Mouse (Mus musculus): ENCODE measurements around the gene Adprhl1. TPM values are rescaled to one million over a fixed set of nuclear protein-coding genes. Genes with fewer than 3 reads are reported as not detected.

The Adprhl1 gene
- polyA plus RNA-seq, 1 experiment, result 0.11 TPM

GRCm38 (mm10) chr8:13187229-13187628, 66.7 kb downstream of the Adprhl1 start:
- H3K9me3 ChIP-seq, result no peaks in the 10 kb centered on the region
- TF ChIP-seq FLI1 (IDR thresholded peaks at IDR 0.05; ENCODE audit: low read length), result no peak
- TF ChIP-seq GATA1 (IDR thresholded peaks at IDR 0.05; ENCODE audit: borderline replicate concordance, low read length), result no peak
- no peak overlapping the region for H3K4me3 ChIP-seq (replicated peaks)
- H3K27me3 ChIP-seq (replicated peaks), result peaks cover 34% of the 10 kb centered on the region
- H3K4me1 ChIP-seq, result peaks cover 21% of the 10 kb centered on the region
- peaks cover 93% of the 10 kb centered on the region for H3K36me3 ChIP-seq (replicated peaks; ENCODE audit: low read length)

- H3K4me1 ChIP-seq, result peaks cover 21% of the 10 kb centered on the region
- no peak overlapping the region for H3K4me3 ChIP-seq (replicated peaks)
- TF ChIP-seq FLI1 (IDR thresholded peaks at IDR 0.05; ENCODE audit: low read length) (no peak), GATA1 (IDR thresholded peaks at IDR 0.05; ENCODE audit: borderline replicate concordance, low read length) (no peak)
- H3K36me3 ChIP-seq (replicated peaks; ENCODE audit: low read length), result peaks cover 92% of the 10 kb centered on the region
- H3K27me3 ChIP-seq (replicated peaks), result peaks cover 34% of the 10 kb centered on the region
- no peaks in the 10 kb centered on the region for H3K9me3 ChIP-seq
Observed at GRCm38 (mm10) chr8:13186819-13187218, 67.1 kb downstream of the Adprhl1 start.

GRCm38 (mm10) chr8:13181691-13181976, 72.3 kb downstream of the Adprhl1 start:
- Histone ChIP-seq H3K4me3 (replicated peaks) (no peak overlapping the region), H3K27me3 (replicated peaks) (peaks cover 9% of the 10 kb centered on the region), H3K36me3 (replicated peaks; ENCODE audit: low read length) (peaks cover 91% of the 10 kb centered on the region), H3K9me3 (no peaks in the 10 kb centered on the region), H3K4me1 (peaks cover 29% of the 10 kb centered on the region)
- TF ChIP-seq FLI1 (IDR thresholded peaks at IDR 0.05; ENCODE audit: low read length) (no peak), GATA1 (IDR thresholded peaks at IDR 0.05; ENCODE audit: borderline replicate concordance, low read length) (no peak)

- TF ChIP-seq GATA1 (IDR thresholded peaks at IDR 0.05; ENCODE audit: borderline replicate concordance, low read length) (no peak), FLI1 (IDR thresholded peaks at IDR 0.05; ENCODE audit: low read length) (no peak)
- H3K36me3 ChIP-seq (replicated peaks; ENCODE audit: low read length), result peaks cover 91% of the 10 kb centered on the region
Observed at GRCm38 (mm10) chr8:13180911-13181690, 72.9 kb downstream of the Adprhl1 start.

GRCm38 (mm10) chr8:13180408-13180807, 73.6 kb downstream of the Adprhl1 start:
- peaks cover 91% of the 10 kb centered on the region for H3K36me3 ChIP-seq (replicated peaks; ENCODE audit: low read length)

More at GRCm38 (mm10) chr8:13180911-13181690, 72.9 kb downstream of the Adprhl1 start:
- peaks cover 25% of the 10 kb centered on the region for H3K4me1 ChIP-seq
- peaks cover 9% of the 10 kb centered on the region for H3K27me3 ChIP-seq (replicated peaks)
- H3K4me3 ChIP-seq (replicated peaks), result no peak overlapping the region
- H3K9me3 ChIP-seq, result no peaks in the 10 kb centered on the region

GRCm38 (mm10) chr8:13179948-13180347, 74.0 kb downstream of the Adprhl1 start:
- TF ChIP-seq FLI1 (IDR thresholded peaks at IDR 0.05; ENCODE audit: low read length) (no peak), GATA1 (IDR thresholded peaks at IDR 0.05; ENCODE audit: borderline replicate concordance, low read length) (no peak)
- Histone ChIP-seq H3K36me3 (replicated peaks; ENCODE audit: low read length) (peaks cover 91% of the 10 kb centered on the region), H3K4me3 (replicated peaks) (no peak overlapping the region), H3K9me3 (no peaks in the 10 kb centered on the region), H3K4me1 (peaks cover 16% of the 10 kb centered on the region; the same call in 1 of the 2 replicates), H3K27me3 (replicated peaks) (peaks cover 9% of the 10 kb centered on the region)

More at GRCm38 (mm10) chr8:13180408-13180807, 73.6 kb downstream of the Adprhl1 start:
- H3K9me3 ChIP-seq, result no peaks in the 10 kb centered on the region
- H3K27me3 ChIP-seq (replicated peaks), result peaks cover 9% of the 10 kb centered on the region
- no peak overlapping the region for H3K4me3 ChIP-seq (replicated peaks)
- H3K4me1 ChIP-seq, result peaks cover 18% of the 10 kb centered on the region; the same call in 1 of the 2 replicates
- no peak for TF ChIP-seq FLI1 (IDR thresholded peaks at IDR 0.05; ENCODE audit: low read length)
- no peak for TF ChIP-seq GATA1 (IDR thresholded peaks at IDR 0.05; ENCODE audit: borderline replicate concordance, low read length)

- H3K9me3 ChIP-seq, result no peaks in the 10 kb centered on the region
- TF ChIP-seq FLI1 (IDR thresholded peaks at IDR 0.05; ENCODE audit: low read length), result no peak
- no peak for TF ChIP-seq GATA1 (IDR thresholded peaks at IDR 0.05; ENCODE audit: borderline replicate concordance, low read length)
- H3K4me1 ChIP-seq, result peaks cover 16% of the 10 kb centered on the region; the same call in 1 of the 2 replicates
- peaks cover 4% of the 10 kb centered on the region for H3K27me3 ChIP-seq (replicated peaks)
- no peak overlapping the region for H3K4me3 ChIP-seq (replicated peaks)
- H3K36me3 ChIP-seq (replicated peaks; ENCODE audit: low read length), result peaks cover 91% of the 10 kb centered on the region
Observed at GRCm38 (mm10) chr8:13179482-13179881, 74.5 kb downstream of the Adprhl1 start.

DNA sequence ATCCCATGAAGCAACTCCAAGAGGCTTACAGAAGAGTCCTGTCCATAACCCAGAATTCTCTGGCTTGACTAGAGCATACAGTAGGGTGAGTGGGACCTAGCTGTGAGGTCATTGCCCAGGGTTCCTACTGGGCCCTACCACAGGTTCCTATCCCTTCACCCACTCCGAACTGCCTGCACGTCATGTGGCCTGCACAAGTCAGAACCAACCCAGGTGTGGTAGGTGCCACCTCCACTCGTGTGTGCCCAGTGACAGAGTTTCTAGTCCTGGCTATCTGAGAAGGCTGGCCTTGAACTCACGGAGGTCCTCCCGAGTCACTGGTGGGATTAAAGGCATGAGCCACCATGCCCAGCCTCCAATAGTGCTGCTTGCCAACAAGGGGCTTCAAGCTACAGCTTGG, 75.8 kb downstream of the Adprhl1 start:
- H3K4me3 ChIP-seq (replicated peaks), result no peak overlapping the region
- TF ChIP-seq FLI1 (IDR thresholded peaks at IDR 0.05; ENCODE audit: low read length) (no peak), GATA1 (IDR thresholded peaks at IDR 0.05; ENCODE audit: borderline replicate concordance, low read length) (no peak)
- no peaks in the 10 kb centered on the region for H3K9me3 ChIP-seq
- peaks cover 16% of the 10 kb centered on the region; the same call in 1 of the 2 replicates for H3K4me1 ChIP-seq
- H3K27me3 ChIP-seq (replicated peaks), result no peaks in the 10 kb centered on the region
- H3K36me3 ChIP-seq (replicated peaks; ENCODE audit: low read length), result peaks cover 94% of the 10 kb centered on the region

DNA sequence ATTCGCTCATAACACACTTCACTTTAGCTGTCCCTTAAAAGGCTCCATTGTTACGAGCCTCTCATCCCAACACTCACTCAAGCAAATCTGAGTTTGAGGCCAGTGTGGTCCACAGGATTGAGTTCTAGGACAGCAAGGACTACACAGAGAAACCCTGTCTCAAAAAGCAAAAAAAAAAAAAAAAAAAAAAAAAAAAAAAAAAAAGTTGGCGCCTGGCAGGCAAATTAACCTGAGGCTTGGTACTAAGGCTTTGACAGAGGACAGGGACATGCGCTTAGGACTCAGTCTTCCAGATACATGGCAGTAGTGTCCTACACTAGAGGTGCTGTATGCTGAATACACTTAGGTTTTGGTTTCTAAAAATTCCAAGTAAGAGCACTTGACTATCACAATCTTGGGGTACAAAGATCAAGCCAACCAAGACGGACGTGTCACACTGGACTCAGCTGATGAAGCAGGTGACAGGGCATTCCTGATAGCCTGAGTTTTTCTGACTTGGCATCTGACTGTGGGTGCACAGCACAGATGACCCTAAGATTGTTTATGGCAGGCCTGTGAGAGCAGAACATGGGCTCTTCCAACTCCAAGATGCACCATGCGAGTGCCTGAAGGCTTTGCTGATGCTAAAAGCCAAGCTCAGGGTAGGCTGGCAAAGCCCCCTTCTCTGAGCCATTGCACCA, 76.6 kb downstream of the Adprhl1 start:
- no peak overlapping the region for H3K4me3 ChIP-seq (replicated peaks)
- H3K36me3 ChIP-seq (replicated peaks; ENCODE audit: low read length), result peaks cover 94% of the 10 kb centered on the region
- no peaks in the 10 kb centered on the region for H3K27me3 ChIP-seq (replicated peaks)
- H3K4me1 ChIP-seq, result peaks cover 16% of the 10 kb centered on the region; the same call in 1 of the 2 replicates
- TF ChIP-seq FLI1 (IDR thresholded peaks at IDR 0.05; ENCODE audit: low read length), result no peak
- no peak for TF ChIP-seq GATA1 (IDR thresholded peaks at IDR 0.05; ENCODE audit: borderline replicate concordance, low read length)
- no peaks in the 10 kb centered on the region for H3K9me3 ChIP-seq

- TF ChIP-seq GATA1 (IDR thresholded peaks at IDR 0.05; ENCODE audit: borderline replicate concordance, low read length) (no peak), FLI1 (IDR thresholded peaks at IDR 0.05; ENCODE audit: low read length) (no peak)
- H3K4me3 ChIP-seq (replicated peaks), result no peak overlapping the region
- H3K27me3 ChIP-seq (replicated peaks), result no peaks in the 10 kb centered on the region
- no peaks in the 10 kb centered on the region for H3K9me3 ChIP-seq
- H3K4me1 ChIP-seq, result peaks cover 14% of the 10 kb centered on the region
- H3K36me3 ChIP-seq (replicated peaks; ENCODE audit: low read length), result peaks cover 96% of the 10 kb centered on the region
Observed at GRCm38 (mm10) chr8:13175650-13176049, 78.3 kb downstream of the Adprhl1 start.

Measured in megakaryocyte, embryonic 14.5 days (primary cell).